Mouse (Mus musculus) olfactory bulb, adult 2 months (tissue): ENCODE results near the gene Pafah1b1.

Experiments used
- CTCF ChIP-seq: fragments of 200-500 bp; IDR thresholded peaks from 2 replicates; pipeline ENCODE4 v1.5.1; 2012; ENCODE audit warnings: low read depth, mild to moderate bottlenecking, low read length, moderate library complexity; ENCODE audit not compliant: insufficient read depth
- POLR2A ChIP-seq: fragments of 200-500 bp; IDR thresholded peaks from 2 replicates; pipeline ENCODE4 v1.6.1; 2012; ENCODE audit warnings: mild to moderate bottlenecking, low read depth, low read length, moderate library complexity; ENCODE audit not compliant: insufficient read depth

- TF ChIP-seq POLR2A (no peak), CTCF (no peak)
Measured at GRCm38 (mm10) chr11:74650576-74651100, 73.8 kb downstream of the Pafah1b1 start.
